Mouse (Mus musculus): ENCODE measurements around the gene Mei4. TPM values are rescaled to one million over a fixed set of nuclear protein-coding genes. Genes with fewer than 3 reads are reported as not detected.

Mei4 gene
- polyA plus RNA-seq, 1 experiment from 2014 or later = 0.79 TPM

DNA sequence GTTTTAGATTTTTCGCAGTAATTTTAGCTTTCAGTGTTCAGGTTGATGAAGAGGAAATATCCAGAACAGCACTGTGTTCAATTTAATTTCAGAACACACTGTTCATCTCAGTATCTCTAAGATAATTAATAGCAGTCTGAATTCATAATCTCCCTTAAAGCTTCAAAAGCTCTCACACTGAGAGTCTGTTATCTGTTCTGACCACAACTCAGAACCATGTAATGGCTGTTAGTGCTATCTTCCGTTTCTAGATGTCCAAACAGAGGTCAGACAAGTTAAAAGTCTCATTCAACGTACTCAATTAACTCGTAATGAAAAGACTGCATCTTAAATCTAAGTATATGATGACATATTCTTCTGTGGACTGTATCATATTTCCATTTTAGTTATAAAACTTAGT is 77.1 kb downstream of the Mei4 start:
- no peak for ATAC-seq (ENCODE audit: low FRiP score)
- no peaks in the 10 kb centered on the region for H3K27me3 ChIP-seq (ENCODE audit: control insufficient read depth, insufficient read depth, low read length)
- no peak overlapping the region for H3K4me3 ChIP-seq (ENCODE audit: low read depth, low read length)
- no peaks in the 10 kb centered on the region for H3K9me3 ChIP-seq (ENCODE audit: control insufficient read depth, low read length)
- H3K9ac ChIP-seq (ENCODE audit: low read depth, low read length) = no peak overlapping the region
- 89% methylated on average over 4 of the region's 4 CpGs for WGBS
- H3K36me3 ChIP-seq (ENCODE audit: control insufficient read depth, insufficient read depth, low read length) = no peaks in the 10 kb centered on the region
- no peak overlapping the region for H3K4me2 ChIP-seq (replicated peaks; ENCODE audit: low read depth, low read length)
- H3K27ac ChIP-seq (ENCODE audit: low read depth, low read length) = no peak overlapping the region
- no peaks in the 10 kb centered on the region for H3K4me1 ChIP-seq (replicated peaks; ENCODE audit: control insufficient read depth, insufficient read depth, low read length)
- DNase-seq (ENCODE audit: low spot score) = no peak

DNA sequence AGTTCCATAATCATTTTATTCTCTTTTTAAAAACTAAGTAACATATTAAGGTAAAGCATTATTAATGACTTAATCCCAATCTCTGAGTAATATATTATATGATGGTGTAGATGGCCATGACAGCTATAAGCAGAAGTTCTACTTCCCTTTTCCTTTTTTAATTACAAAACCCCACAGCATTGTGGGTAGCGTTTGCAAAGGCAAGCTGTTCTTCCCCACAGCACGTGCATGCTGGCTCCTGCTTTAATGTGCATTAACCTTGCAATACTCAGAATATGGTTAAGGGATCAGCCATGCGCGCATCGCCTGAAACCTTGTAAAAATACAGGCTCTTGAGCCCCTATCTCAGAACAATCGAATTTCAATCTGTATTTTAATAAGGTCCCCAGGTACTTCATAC is 82.2 kb downstream of the Mei4 start:
- Histone ChIP-seq H3K4me3 (ENCODE audit: low read depth, low read length) (no peak overlapping the region), H3K9me3 (ENCODE audit: control insufficient read depth, low read length) (no peaks in the 10 kb centered on the region), H3K4me2 (replicated peaks; ENCODE audit: low read depth, low read length) (no peak overlapping the region), H3K27ac (ENCODE audit: low read depth, low read length) (no peak overlapping the region), H3K9ac (ENCODE audit: low read depth, low read length) (no peak overlapping the region), H3K36me3 (ENCODE audit: control insufficient read depth, insufficient read depth, low read length) (no peaks in the 10 kb centered on the region), H3K4me1 (replicated peaks; ENCODE audit: control insufficient read depth, insufficient read depth, low read length) (no peaks in the 10 kb centered on the region), H3K27me3 (ENCODE audit: control insufficient read depth, insufficient read depth, low read length) (no peaks in the 10 kb centered on the region)
- 82% methylated on average over 6 of the region's 6 CpGs for WGBS
- DNase-seq (ENCODE audit: low spot score) (no peak), ATAC-seq (ENCODE audit: low FRiP score) (no peak)

DNA sequence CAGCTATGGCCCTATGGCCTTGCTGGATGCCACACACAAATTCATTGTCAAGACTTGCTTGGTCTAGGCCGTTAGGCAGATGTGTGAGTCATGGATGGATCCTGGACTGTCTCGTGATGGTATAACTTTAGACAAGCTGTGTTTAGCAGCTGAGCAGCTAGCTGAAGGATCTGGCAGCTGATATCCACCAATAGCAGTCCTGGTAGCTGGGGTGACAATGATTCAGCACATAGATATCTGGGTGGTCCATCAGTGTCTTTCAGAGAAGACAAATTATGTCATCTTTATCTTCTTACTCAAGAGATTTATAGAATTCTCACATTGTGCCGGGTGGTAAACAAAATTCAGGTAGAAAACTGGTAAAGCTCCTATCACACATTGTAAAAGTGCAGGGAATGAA is 93.4 kb downstream of the Mei4 start:
- Histone ChIP-seq H3K4me2 (replicated peaks; ENCODE audit: low read depth, low read length) (no peak overlapping the region), H3K27me3 (ENCODE audit: control insufficient read depth, insufficient read depth, low read length) (no peaks in the 10 kb centered on the region), H3K4me1 (replicated peaks; ENCODE audit: control insufficient read depth, insufficient read depth, low read length) (no peaks in the 10 kb centered on the region), H3K36me3 (ENCODE audit: control insufficient read depth, insufficient read depth, low read length) (no peaks in the 10 kb centered on the region), H3K9ac (ENCODE audit: low read depth, low read length) (no peak overlapping the region), H3K27ac (ENCODE audit: low read depth, low read length) (no peak overlapping the region), H3K4me3 (ENCODE audit: low read depth, low read length) (no peak overlapping the region), H3K9me3 (ENCODE audit: control insufficient read depth, low read length) (no peaks in the 10 kb centered on the region)
- no peak for DNase-seq (ENCODE audit: low spot score)
- WGBS = 85% methylated on average over 3 of the region's 3 CpGs
- no peak for ATAC-seq (ENCODE audit: low FRiP score)

DNA sequence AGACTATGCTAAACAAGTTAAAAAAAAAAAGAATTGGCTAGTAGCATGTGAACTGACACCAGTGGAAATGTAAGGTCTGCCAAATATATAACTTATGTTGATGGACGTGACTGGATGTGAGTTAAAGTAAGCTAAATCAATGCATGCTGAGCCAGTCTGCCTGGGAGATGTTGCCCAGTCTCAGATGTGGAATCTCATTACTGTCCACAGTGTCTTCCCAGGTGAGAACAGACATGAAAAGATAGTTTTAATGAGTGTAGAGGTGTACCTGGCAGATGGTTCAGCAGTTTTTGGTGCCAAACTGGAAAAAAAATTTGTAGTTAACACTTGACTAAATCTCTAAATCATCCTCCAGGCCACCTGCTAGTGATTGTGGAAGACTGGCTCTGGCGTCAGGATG is 94.4 kb downstream of the Mei4 start:
- Histone ChIP-seq H3K4me3 (ENCODE audit: low read depth, low read length) (no peak overlapping the region), H3K9me3 (ENCODE audit: control insufficient read depth, low read length) (no peaks in the 10 kb centered on the region), H3K36me3 (ENCODE audit: control insufficient read depth, insufficient read depth, low read length) (no peaks in the 10 kb centered on the region), H3K9ac (ENCODE audit: low read depth, low read length) (no peak overlapping the region), H3K27ac (ENCODE audit: low read depth, low read length) (no peak overlapping the region), H3K4me1 (replicated peaks; ENCODE audit: control insufficient read depth, insufficient read depth, low read length) (no peaks in the 10 kb centered on the region), H3K4me2 (replicated peaks; ENCODE audit: low read depth, low read length) (no peak overlapping the region), H3K27me3 (ENCODE audit: control insufficient read depth, insufficient read depth, low read length) (no peaks in the 10 kb centered on the region)
- ATAC-seq (ENCODE audit: low FRiP score) (no peak), DNase-seq (ENCODE audit: low spot score) (no peak)
- WGBS = 83% methylated on average over 2 of the region's 2 CpGs

DNA sequence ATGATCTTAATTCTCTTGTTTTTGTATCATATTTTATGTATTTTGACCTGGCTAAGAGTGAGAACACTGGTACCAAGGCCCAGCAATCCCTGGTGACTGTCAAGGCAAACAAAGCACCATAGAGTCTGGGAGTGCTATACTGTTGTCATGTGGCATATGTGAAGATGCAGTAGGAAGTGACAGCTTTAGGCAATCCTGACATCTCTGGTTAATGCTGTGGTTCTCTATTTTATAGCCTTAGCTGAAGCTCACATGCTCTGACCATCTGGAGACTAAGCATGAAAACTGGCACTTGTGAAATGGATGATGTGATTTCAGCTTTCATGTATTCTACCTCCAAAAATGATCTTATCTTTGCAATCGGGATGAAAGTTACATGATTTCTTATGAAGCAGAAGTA is 103.3 kb downstream of the Mei4 start:
- Histone ChIP-seq H3K27ac (ENCODE audit: low read depth, low read length) (no peak overlapping the region), H3K4me3 (ENCODE audit: low read depth, low read length) (no peak overlapping the region), H3K9ac (ENCODE audit: low read depth, low read length) (no peak overlapping the region), H3K27me3 (ENCODE audit: control insufficient read depth, insufficient read depth, low read length) (no peaks in the 10 kb centered on the region), H3K9me3 (ENCODE audit: control insufficient read depth, low read length) (no peaks in the 10 kb centered on the region), H3K36me3 (ENCODE audit: control insufficient read depth, insufficient read depth, low read length) (no peaks in the 10 kb centered on the region), H3K4me2 (replicated peaks; ENCODE audit: low read depth, low read length) (no peak overlapping the region), H3K4me1 (replicated peaks; ENCODE audit: control insufficient read depth, insufficient read depth, low read length) (no peaks in the 10 kb centered on the region)
- 91% methylated on average over 1 of the region's 1 CpGs for WGBS
- no peak for DNase-seq (ENCODE audit: low spot score)
- ATAC-seq (ENCODE audit: low FRiP score) = no peak

DNA sequence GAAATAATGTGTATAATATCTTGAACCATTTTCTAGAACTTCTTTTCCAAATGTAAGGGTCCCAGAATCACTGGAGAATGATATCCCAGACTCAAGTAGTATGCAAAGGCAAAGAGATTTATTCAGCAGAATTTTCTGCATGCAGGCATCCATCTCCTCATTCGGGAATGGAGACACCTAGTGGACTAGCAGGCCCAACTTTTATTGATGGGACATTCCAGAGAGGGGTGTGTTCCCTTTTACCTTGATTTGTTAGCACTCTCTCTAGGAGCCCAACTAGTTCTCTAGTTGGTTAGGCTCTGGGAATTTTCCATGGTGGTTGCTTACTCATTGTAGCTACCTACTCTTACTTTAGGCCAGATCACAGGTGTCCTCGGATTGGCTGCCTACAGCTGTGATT is 105.5 kb downstream of the Mei4 start:
- H3K4me1 ChIP-seq (replicated peaks; ENCODE audit: control insufficient read depth, insufficient read depth, low read length) = no peaks in the 10 kb centered on the region
- 56% methylated on average over 2 of the region's 2 CpGs for WGBS

DNA sequence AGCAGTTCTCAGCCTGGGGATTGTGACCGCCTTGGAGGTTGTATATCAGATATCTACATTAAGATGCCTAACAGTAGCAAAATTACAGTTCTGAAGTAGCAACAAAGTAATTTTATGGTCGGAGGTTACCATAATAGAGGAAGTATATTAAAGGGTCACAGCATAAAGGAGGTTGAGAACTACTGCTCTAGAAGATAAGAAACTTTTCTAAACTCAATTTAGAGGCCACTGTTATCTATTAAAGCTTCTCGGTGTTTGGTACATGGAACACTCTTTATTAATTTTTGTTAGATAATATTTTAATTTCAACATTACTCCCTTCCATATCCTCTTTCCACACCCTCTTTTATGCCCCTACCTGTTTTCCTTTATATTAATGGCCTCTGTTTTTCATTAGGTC is 119.0 kb downstream of the Mei4 start:
- H3K4me2 ChIP-seq (replicated peaks; ENCODE audit: low read depth, low read length) = no peak overlapping the region
- H3K4me3 ChIP-seq (ENCODE audit: low read depth, low read length) = no peak overlapping the region
- no peaks in the 10 kb centered on the region for H3K9me3 ChIP-seq (ENCODE audit: control insufficient read depth, low read length)
- no peaks in the 10 kb centered on the region for H3K36me3 ChIP-seq (ENCODE audit: control insufficient read depth, insufficient read depth, low read length)
- H3K27me3 ChIP-seq (ENCODE audit: control insufficient read depth, insufficient read depth, low read length) = no peaks in the 10 kb centered on the region
- no peaks in the 10 kb centered on the region for H3K4me1 ChIP-seq (replicated peaks; ENCODE audit: control insufficient read depth, insufficient read depth, low read length)
- H3K27ac ChIP-seq (ENCODE audit: low read depth, low read length) = no peak overlapping the region
- ATAC-seq (ENCODE audit: low FRiP score) (no peak), DNase-seq (ENCODE audit: low spot score) (no peak)
- no peak overlapping the region for H3K9ac ChIP-seq (ENCODE audit: low read depth, low read length)
- WGBS = 91% methylated on average over 3 of the region's 3 CpGs

More for the DNA sequence above, 105.5 kb downstream of the Mei4 start:
- Histone ChIP-seq H3K4me3 (ENCODE audit: low read depth, low read length) (no peak overlapping the region), H3K9ac (ENCODE audit: low read depth, low read length) (no peak overlapping the region), H3K36me3 (ENCODE audit: control insufficient read depth, insufficient read depth, low read length) (no peaks in the 10 kb centered on the region), H3K27me3 (ENCODE audit: control insufficient read depth, insufficient read depth, low read length) (no peaks in the 10 kb centered on the region), H3K4me2 (replicated peaks; ENCODE audit: low read depth, low read length) (no peak overlapping the region), H3K27ac (ENCODE audit: low read depth, low read length) (no peak overlapping the region), H3K9me3 (ENCODE audit: control insufficient read depth, low read length) (no peaks in the 10 kb centered on the region)
- no peak for ATAC-seq (ENCODE audit: low FRiP score)
- DNase-seq (ENCODE audit: low spot score) = no peak

DNA sequence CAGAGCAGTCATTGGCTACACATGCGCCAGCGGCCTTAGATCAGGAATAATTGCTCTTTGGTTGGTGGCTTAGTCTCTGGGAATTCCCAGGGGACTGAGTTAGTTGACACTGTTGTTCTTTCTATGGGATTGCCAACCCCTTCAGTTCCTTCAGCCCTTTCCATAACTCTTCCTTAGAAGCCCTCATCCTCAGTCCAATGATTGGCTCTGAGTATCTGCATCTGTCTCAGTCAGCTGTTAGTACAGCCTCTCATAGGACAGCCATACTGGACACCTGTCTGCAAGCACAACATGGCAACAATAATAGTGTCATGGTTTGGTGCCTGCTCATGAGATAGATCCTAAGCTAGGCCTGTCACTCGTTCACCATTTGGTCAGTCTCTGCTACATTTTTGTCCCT is 149.5 kb downstream of the Mei4 start:
- DNase-seq (ENCODE audit: low spot score) (no peak), ATAC-seq (ENCODE audit: low FRiP score) (no peak)
- 79% methylated on average over 3 of the region's 3 CpGs for WGBS
- no peak overlapping the region for H3K9ac ChIP-seq (ENCODE audit: low read depth, low read length)
- H3K4me3 ChIP-seq (ENCODE audit: low read depth, low read length) = no peak overlapping the region
- no peak overlapping the region for H3K27ac ChIP-seq (ENCODE audit: low read depth, low read length)
- H3K36me3 ChIP-seq (ENCODE audit: control insufficient read depth, insufficient read depth, low read length) = no peaks in the 10 kb centered on the region
- no peaks in the 10 kb centered on the region for H3K9me3 ChIP-seq (ENCODE audit: control insufficient read depth, low read length)
- H3K4me2 ChIP-seq (replicated peaks; ENCODE audit: low read depth, low read length) = no peak overlapping the region
- no peaks in the 10 kb centered on the region for H3K27me3 ChIP-seq (ENCODE audit: control insufficient read depth, insufficient read depth, low read length)
- H3K4me1 ChIP-seq (replicated peaks; ENCODE audit: control insufficient read depth, insufficient read depth, low read length) = no peaks in the 10 kb centered on the region

DNA sequence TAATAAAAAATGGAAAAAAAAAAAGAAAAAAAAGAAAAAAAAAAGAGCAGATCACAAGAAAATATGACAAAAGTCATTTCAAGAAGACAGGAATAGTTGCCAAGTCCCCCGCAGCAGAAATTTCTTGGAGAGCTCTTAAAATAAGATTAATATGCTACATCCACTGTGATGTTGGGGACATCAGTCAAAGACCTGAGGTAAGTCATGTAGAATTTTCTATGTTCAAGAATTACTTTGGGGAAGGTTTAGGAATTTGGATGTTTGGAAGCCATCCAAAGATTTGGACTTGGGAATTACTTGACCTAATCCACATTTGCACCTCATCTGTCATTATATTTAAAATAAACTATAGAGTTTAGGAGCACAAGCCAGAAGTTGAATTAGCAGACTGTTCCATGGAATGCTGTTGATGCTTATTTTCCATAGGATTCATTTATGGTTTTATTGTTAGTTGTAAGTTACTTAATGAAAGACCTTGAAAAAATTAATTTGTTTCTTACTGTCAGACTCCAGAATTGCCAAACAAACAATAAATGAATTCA is 179.1 kb downstream of the Mei4 start:
- 91% methylated on average over 1 of the region's 1 CpGs for WGBS
- no peaks in the 10 kb centered on the region for H3K9me3 ChIP-seq (ENCODE audit: control insufficient read depth, low read length)
- ATAC-seq (ENCODE audit: low FRiP score) (no peak), DNase-seq (ENCODE audit: low spot score) (no peak)
- no peaks in the 10 kb centered on the region for H3K36me3 ChIP-seq (ENCODE audit: control insufficient read depth, insufficient read depth, low read length)
- no peak overlapping the region for H3K27ac ChIP-seq (ENCODE audit: low read depth, low read length)
- no peak overlapping the region for H3K4me2 ChIP-seq (replicated peaks; ENCODE audit: low read depth, low read length)
- H3K4me3 ChIP-seq (ENCODE audit: low read depth, low read length) = no peak overlapping the region
- H3K4me1 ChIP-seq (replicated peaks; ENCODE audit: control insufficient read depth, insufficient read depth, low read length) = no peaks in the 10 kb centered on the region
- no peaks in the 10 kb centered on the region for H3K27me3 ChIP-seq (ENCODE audit: control insufficient read depth, insufficient read depth, low read length)
- no peak overlapping the region for H3K9ac ChIP-seq (ENCODE audit: low read depth, low read length)

Measured in hindbrain, embryonic 11.5 days (tissue).